Mouse (Mus musculus) neural tube, embryonic 14.5 days (tissue): ENCODE results near the gene Sri. TPM values are rescaled to one million over a fixed set of nuclear protein-coding genes. Genes with fewer than 3 reads are reported as not detected.

ENCODE experiments used
- ATAC-seq: fragments of 200-750 bp; cut with Nextera tagmentation; 2 replicates; pipeline ENCODE4 v1.8.0; 2017; ENCODE audit warnings: low read depth, mild to moderate bottlenecking, moderate TSS enrichment, moderate library complexity
- H3K27ac ChIP-seq: fragments of 300-500 bp; sonication (generic); 2 replicates; pipeline ENCODE4 v1.5.1; 2014; ENCODE audit warnings: low read depth, mild to moderate bottlenecking, control low read depth, low read length, moderate library complexity, mixed read lengths
- H3K27me3 ChIP-seq: fragments of 300-500 bp; sonication (generic); 2 replicates; pipeline ENCODE4 v1.6.1; 2014; ENCODE audit warnings: low read length; ENCODE audit not compliant: control insufficient read depth, insufficient read depth
- H3K36me3 ChIP-seq: fragments of 300-500 bp; sonication (generic); 2 replicates; pipeline ENCODE4 v1.6.1; 2014; ENCODE audit warnings: low read length, mixed read lengths; ENCODE audit not compliant: control insufficient read depth, insufficient read depth
- H3K4me1 ChIP-seq: fragments of 300-500 bp; sonication (generic); 2 replicates; pipeline ENCODE4 v1.6.1; 2014; ENCODE audit warnings: low read length; ENCODE audit not compliant: control insufficient read depth, insufficient read depth
- H3K4me2 ChIP-seq: fragments of 300-500 bp; sonication (generic); 2 replicates; pipeline ENCODE4 v1.6.1; 2014; ENCODE audit warnings: mild to moderate bottlenecking, low read depth, low read length, control low read depth
- H3K4me3 ChIP-seq: fragments of 300-500 bp; sonication (generic); 2 replicates; pipeline ENCODE4 v1.5.1; 2014; ENCODE audit warnings: low read depth, low read length, control low read depth, mixed read lengths
- H3K9ac ChIP-seq: fragments of 300-500 bp; sonication (generic); replicated peaks from 2 replicates; pipeline ENCODE4 v1.6.1; 2014; ENCODE audit warnings: low read depth, mild to moderate bottlenecking, control low read depth, low read length, mixed read lengths
- H3K9me3 ChIP-seq: fragments of 300-500 bp; sonication (generic); 2 replicates; pipeline ENCODE4 v1.6.1; 2016; ENCODE audit warnings: low read length; ENCODE audit not compliant: control insufficient read depth
- WGBS: fragments of 180-500 bp; shearing (Covaris S2); extraction: QIAGEN DNeasy Blood & Tissue Kit; methylation state at CpG from one replicate; pipeline ENCODE4 v1.1.7; 2014; 5-methylcytosine and 5-hydroxymethylcytosine counted together
- polyA plus RNA-seq: library from polyadenylated mRNA; unstranded; fragments of >200 nt; fragmentation: Nextera tagmentation; extraction: Ambion mirVana; gene quantifications from 2 replicates; pipeline ENCODE4 v1.2.1, GENCODE M21; 2014

Gene Sri
- polyA plus RNA-seq, 1 experiment from 2014 or later: 171 TPM

DNA sequence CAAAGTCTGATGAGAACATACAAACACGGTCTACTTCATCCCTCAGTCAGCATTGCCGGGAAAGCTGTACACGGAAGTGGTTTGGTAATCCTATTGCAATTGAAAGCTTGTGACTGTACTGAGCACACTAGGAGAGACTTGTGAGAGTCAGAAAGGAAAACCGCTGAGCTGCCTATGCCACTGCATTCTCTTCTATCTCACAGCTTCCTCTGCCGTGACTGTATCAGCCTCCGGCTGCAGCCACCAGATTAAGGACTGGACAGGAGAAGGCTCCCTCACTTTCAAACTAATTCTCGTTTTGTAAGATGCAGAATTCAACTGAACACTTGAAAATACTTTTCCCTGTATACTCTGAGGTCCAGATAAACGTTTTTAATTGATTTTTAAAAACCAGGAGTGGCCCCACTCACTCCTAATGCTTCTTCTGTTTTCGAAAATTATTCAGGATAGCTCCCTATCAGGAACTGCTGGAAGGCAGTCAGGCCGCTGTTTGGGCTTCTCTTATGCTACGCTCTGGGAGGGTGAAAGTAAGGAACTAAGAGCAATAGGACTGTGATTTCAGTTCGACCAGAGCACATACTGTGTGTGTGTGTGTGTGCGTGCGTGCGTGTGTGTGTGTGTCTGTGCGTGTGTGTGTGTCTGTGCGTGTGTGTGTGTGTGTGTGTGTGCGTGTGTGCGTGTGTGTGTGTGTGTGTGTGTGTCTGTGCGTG lies 37.1 kb downstream of the Sri start:
- Histone ChIP-seq H3K4me2 (no peak overlapping the region), H3K9me3 (no peaks in the 10 kb centered on the region), H3K9ac (no peak overlapping the region), H3K27me3 (no peaks in the 10 kb centered on the region), H3K4me3 (no peak overlapping the region), H3K4me1 (no peaks in the 10 kb centered on the region), H3K36me3 (no peaks in the 10 kb centered on the region), H3K27ac (no peak overlapping the region)
- ATAC-seq: no peak
- 81% methylated on average over 20 of the region's 20 CpGs for WGBS

DNA sequence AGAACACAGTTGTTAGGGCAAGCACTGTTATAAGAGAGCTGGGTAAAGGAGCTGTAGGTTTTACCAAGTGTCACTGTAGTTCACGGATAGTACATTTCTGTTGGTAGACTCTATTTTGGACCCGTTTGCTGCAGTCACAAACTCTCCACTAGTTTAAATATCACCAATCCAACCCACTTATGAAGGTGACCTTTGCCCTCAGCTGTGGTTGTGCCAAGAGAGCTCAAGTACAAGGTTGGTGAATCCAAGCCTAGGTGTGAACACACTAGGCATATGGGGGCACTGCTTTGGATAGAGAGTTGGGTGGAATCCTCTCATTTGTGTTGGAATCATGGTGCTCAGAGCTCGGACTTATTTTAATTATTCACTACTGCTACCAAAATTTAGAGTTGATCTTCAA lies 39.8 kb downstream of the Sri start:
- Histone ChIP-seq H3K27ac (no peak overlapping the region), H3K27me3 (no peaks in the 10 kb centered on the region), H3K4me2 (no peak overlapping the region), H3K9ac (no peak overlapping the region), H3K9me3 (no peaks in the 10 kb centered on the region), H3K4me1 (no peaks in the 10 kb centered on the region), H3K36me3 (no peaks in the 10 kb centered on the region), H3K4me3 (no peak overlapping the region)
- 95% methylated on average over 3 of the region's 3 CpGs for WGBS
- no peak for ATAC-seq

DNA sequence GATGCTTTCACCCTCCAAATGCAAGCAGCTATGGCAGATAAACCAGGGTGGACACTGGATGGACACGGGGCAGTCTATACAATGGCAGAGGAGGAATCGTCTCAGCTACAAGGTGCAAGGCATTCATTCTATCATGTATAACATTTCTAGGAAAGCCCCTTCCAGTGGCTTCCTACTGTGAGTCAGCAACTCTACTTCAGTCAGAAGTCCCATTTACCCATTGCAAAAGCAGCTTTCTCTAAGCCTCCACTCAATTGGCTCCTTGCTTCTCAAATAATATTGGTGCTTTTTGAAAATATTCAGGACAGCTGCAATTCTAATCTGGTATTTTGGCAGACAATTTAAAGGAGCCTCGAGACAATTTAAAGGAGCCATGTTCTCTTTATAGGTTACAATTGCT lies 42.3 kb downstream of the Sri start:
- no peaks in the 10 kb centered on the region for H3K27me3 ChIP-seq
- H3K4me2 ChIP-seq: no peak overlapping the region
- H3K36me3 ChIP-seq: 0 out of 2 replicates have a peak, but pooled peaks cover 6% of the 10 kb centered on the region
- WGBS: 89% methylated on average over 3 of the region's 3 CpGs
- no peaks in the 10 kb centered on the region for H3K4me1 ChIP-seq
- ATAC-seq: no peak
- H3K9me3 ChIP-seq: no peaks in the 10 kb centered on the region
- no peak overlapping the region for H3K4me3 ChIP-seq
- H3K9ac ChIP-seq: no peak overlapping the region
- no peak overlapping the region for H3K27ac ChIP-seq

DNA sequence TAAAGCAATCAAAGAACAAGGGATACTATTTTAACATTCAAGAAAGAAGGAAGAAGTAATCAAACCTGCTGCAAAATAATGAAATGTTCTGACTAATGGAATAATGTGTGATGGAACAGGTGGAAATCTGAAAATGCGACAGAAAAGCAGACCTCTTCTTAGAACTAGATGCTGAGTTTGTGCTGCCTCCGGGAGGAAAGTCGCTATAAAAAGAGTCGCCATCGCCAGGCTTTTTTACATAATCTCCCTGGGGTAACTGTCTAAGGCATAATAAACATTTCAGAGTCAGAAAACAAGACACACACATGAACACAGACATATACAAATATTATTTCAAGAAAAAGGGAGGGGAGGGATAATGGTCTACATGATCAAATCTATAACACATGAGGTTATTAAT lies 49.0 kb downstream of the Sri start:
- no peak for ATAC-seq

DNA sequence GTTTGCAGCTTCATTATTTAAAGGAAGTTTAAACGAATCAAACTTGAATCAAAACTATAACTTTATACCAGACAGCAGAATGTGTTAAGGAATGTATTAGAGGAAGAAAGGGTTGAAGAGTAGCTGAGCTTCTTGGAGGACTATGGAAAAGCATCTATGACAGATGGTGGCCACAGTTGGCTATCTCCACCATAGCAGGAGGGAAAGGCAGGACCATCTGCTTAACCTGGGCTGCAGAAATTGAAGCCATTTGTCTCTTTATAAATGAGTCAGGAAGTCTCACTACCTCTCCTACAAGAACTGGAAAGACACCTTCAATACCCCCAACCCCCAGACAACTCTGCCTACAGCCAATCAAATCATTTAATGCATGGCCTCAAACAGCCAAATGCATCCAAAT lies 49.8 kb downstream of the Sri start:
- ATAC-seq: no peak
- Histone ChIP-seq H3K9ac (no peak overlapping the region), H3K4me1 (no peaks in the 10 kb centered on the region), H3K4me3 (no peak overlapping the region), H3K9me3 (no peaks in the 10 kb centered on the region), H3K36me3 (0 out of 2 replicates have a peak, but pooled peaks cover 6% of the 10 kb centered on the region), H3K27me3 (no peaks in the 10 kb centered on the region), H3K4me2 (no peak overlapping the region), H3K27ac (no peak overlapping the region)
- 95% methylated on average over 1 of the region's 1 CpGs for WGBS

More for the DNA sequence above, 49.0 kb downstream of the Sri start:
- Histone ChIP-seq H3K27ac (no peak overlapping the region), H3K36me3 (0 out of 2 replicates have a peak, but pooled peaks cover 6% of the 10 kb centered on the region), H3K4me1 (no peaks in the 10 kb centered on the region), H3K27me3 (no peaks in the 10 kb centered on the region), H3K9me3 (no peaks in the 10 kb centered on the region), H3K9ac (no peak overlapping the region), H3K4me3 (no peak overlapping the region), H3K4me2 (no peak overlapping the region)
- 66% methylated on average over 5 of the region's 5 CpGs for WGBS

DNA sequence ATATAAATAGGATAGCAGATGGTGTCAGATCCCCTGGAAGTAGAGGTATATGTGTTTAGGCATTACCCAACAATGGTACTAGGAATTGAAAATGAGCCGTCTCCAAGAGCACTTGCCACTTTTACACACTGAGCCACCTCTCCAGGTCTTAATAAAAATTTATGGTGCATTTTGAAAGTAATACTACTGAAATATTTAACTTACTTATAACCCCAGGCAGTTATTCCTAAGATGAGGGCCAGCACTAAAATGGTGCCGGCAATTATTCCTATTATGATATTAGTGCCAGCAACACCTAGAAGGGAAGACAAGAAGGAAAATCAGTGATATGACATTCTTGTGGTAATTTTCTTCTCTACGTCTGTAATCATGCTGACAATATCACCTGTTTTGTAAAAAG lies 65.8 kb downstream of the Sri start:
- WGBS: 85% methylated on average over 3 of the region's 3 CpGs
- H3K27ac ChIP-seq: no peak overlapping the region
- H3K36me3 ChIP-seq: no peaks in the 10 kb centered on the region
- H3K4me1 ChIP-seq: no peaks in the 10 kb centered on the region
- no peaks in the 10 kb centered on the region for H3K9me3 ChIP-seq
- no peak for ATAC-seq
- no peak overlapping the region for H3K4me3 ChIP-seq
- no peak overlapping the region for H3K9ac ChIP-seq
- H3K4me2 ChIP-seq: no peak overlapping the region
- H3K27me3 ChIP-seq: no peaks in the 10 kb centered on the region

DNA sequence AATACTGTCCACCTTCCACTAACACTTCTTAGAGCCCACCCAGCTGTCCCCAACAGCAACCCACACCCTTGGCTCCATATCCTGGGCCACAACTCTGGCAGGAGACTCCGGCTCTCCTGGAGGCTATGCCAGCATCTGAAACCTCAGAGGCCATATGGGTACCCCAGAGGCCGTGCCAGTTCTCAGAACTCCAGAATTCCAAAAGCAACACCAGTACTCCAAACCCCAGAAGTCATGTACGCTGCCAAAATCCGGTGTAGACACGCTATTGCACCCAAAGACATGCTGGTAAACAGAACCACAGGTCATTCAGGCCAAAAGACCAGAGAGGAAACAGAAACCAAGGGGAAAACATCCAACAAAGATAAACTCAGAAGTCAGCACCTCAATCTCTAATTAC lies 66.4 kb downstream of the Sri start:
- H3K27ac ChIP-seq: no peak overlapping the region
- H3K4me1 ChIP-seq: no peaks in the 10 kb centered on the region
- H3K9me3 ChIP-seq: no peaks in the 10 kb centered on the region
- H3K9ac ChIP-seq: no peak overlapping the region
- H3K4me3 ChIP-seq: no peak overlapping the region
- WGBS: 87% methylated on average over 5 of the region's 5 CpGs
- no peak for ATAC-seq
- no peak overlapping the region for H3K4me2 ChIP-seq
- no peaks in the 10 kb centered on the region for H3K27me3 ChIP-seq
- H3K36me3 ChIP-seq: no peaks in the 10 kb centered on the region

DNA sequence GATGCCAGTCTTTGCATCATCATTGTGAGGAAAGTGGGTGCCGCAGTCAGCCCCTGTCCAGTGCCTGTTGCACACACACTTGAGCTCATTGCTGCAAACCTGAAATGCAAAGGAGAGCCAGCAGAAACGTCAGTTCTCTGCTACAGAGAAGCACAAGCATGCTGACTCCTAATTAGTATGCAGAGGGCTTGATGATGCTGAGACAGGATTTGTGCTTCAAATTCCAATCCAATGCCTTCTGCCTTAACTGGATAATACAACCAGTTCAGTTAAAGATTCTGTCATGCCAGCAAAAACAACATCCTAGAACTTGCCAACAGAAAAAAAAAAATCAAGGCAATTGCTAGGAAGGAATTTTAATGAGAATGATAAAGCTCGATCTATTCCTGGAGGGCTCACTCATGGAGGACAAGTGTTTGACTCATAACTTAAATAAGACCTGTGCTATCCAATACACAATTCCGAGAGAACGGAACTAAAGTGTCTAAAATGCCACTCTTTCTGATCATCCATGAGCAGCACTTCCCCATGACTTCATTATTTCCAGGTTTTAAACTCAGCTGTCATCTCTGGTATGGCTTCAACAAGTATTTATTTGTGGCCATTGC lies 70.8 kb downstream of the Sri start:
- Histone ChIP-seq H3K9ac (no peak overlapping the region), H3K27me3 (no peaks in the 10 kb centered on the region), H3K36me3 (no peaks in the 10 kb centered on the region), H3K4me1 (no peaks in the 10 kb centered on the region), H3K9me3 (no peaks in the 10 kb centered on the region), H3K4me2 (no peak overlapping the region), H3K4me3 (no peak overlapping the region), H3K27ac (no peak overlapping the region)
- 77% methylated on average over 5 of the region's 5 CpGs for WGBS
- no peak for ATAC-seq
